Mouse (Mus musculus) liver, embryonic 16.5 days (tissue): Measurements from ENCODE around the gene Caprin2. TPM values are rescaled to one million over a fixed set of nuclear protein-coding genes. Genes with fewer than 3 reads are reported as not detected.

ENCODE experiments used
- ATAC-seq: fragments of 200-750 bp; cut with Nextera tagmentation; 2 replicates; pipeline ENCODE4 v1.8.0; 2017; ENCODE audit warnings: low read depth, mild to moderate bottlenecking, moderate number of reproducible peaks, moderate library complexity
- H3K27ac ChIP-seq: fragments of 300-500 bp; sonication (generic); 2 replicates; pipeline ENCODE4 v1.5.1; 2014; ENCODE audit warnings: mild to moderate bottlenecking, low read length
- H3K27me3 ChIP-seq: fragments of 300-500 bp; sonication (generic); 2 replicates; pipeline ENCODE4 v1.6.1; 2014; ENCODE audit warnings: low read depth, low read length, mixed read lengths; ENCODE audit not compliant: control insufficient read depth, insufficient read depth
- H3K36me3 ChIP-seq: fragments of 300-500 bp; sonication (generic); 2 replicates; pipeline ENCODE4 v1.6.1; 2014; ENCODE audit warnings: mild to moderate bottlenecking; ENCODE audit not compliant: control insufficient read depth, insufficient read depth
- H3K4me1 ChIP-seq: fragments of 300-500 bp; sonication (generic); 2 replicates; pipeline ENCODE4 v1.6.1; 2014; ENCODE audit warnings: low read depth, low read length, mixed read lengths; ENCODE audit not compliant: control insufficient read depth
- H3K4me2 ChIP-seq: fragments of 300-500 bp; sonication (generic); 2 replicates; pipeline ENCODE4 v1.6.1; 2014; ENCODE audit warnings: low read depth, low read length, mixed read lengths
- H3K4me3 ChIP-seq: fragments of 300-500 bp; sonication (generic); 2 replicates; pipeline ENCODE4 v1.5.1; 2014; ENCODE audit warnings: low read depth, mild to moderate bottlenecking, low read length
- H3K9ac ChIP-seq: fragments of 300-500 bp; sonication (generic); 2 replicates; pipeline ENCODE4 v1.6.1; 2014; ENCODE audit warnings: low read depth, low read length
- H3K9me3 ChIP-seq: fragments of 300-500 bp; sonication (generic); replicated peaks from 2 replicates; pipeline ENCODE4 v1.6.1; 2016; ENCODE audit warnings: low read length; ENCODE audit not compliant: control insufficient read depth
- WGBS: fragments of 180-500 bp; shearing (Covaris S2); extraction: QIAGEN DNeasy Blood & Tissue Kit; methylation state at CpG from one replicate; pipeline ENCODE4 v1.1.7; 2014; ENCODE audit not compliant: insufficient replicate concordance; 5-methylcytosine and 5-hydroxymethylcytosine counted together
- polyA plus RNA-seq: library from polyadenylated mRNA; unstranded; fragments of >200 nt; fragmentation: Nextera tagmentation; extraction: Ambion mirVana; gene quantifications from 2 replicates; pipeline ENCODE4 v1.2.1, GENCODE M21; 2015

The Caprin2 gene
- polyA plus RNA-seq, 1 experiment from 2014 or later: 4.1 TPM

DNA sequence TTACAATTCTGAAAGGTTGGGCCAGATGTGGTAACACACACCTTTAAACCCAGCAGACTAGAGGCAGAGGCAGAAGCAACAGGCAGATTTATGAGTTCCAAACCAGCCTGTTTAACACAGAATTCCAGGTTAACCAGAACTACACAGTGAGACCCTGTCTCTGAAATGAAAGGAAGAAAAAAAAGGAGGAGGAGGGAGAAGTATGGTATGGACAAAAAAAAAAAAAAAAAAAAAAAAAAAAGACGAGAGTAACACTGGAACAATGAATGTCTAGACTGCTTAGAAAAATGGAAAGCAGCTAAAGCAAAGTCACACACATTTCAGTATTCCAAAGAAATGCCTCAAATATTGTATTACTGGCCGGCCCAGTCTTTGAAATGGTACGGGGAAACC, 65.7 kb downstream of the Caprin2 start:
- no peak for ATAC-seq
- WGBS: 1% methylated on average over 3 of the region's 3 CpGs
- Histone ChIP-seq H3K27ac (no peak overlapping the region), H3K9ac (peak overlapping the region; percentile 82), H3K4me3 (peak overlapping the region; percentile 83), H3K27me3 (no peaks in the 10 kb centered on the region), H3K4me1 (peaks cover 6% of the 10 kb centered on the region), H3K4me2 (peak overlapping the region; percentile 78), H3K9me3 (no peaks in the 10 kb centered on the region), H3K36me3 (no peaks in the 10 kb centered on the region; the same call in 1 of the 2 replicates)

DNA sequence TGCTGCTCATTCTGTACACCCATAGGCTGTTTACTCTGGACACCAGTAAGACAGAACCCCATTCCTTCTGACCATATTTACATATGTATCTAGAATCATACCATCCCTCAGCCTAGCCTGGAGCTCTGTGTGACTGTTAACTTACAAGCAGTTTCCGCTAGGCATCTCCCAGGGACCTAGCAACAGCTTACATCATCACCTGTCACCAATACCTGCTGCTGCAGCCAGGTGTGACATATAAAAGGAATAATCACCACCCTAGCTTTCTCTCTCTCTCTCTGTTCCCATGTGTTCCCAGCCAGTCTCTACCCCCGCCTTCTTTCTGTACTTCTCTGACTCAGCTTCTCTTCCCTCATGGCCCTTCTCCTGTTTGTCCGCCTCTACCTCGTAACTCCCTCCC, 69.9 kb downstream of the Caprin2 start:
- ATAC-seq: no peak
- Histone ChIP-seq H3K9me3 (no peaks in the 10 kb centered on the region), H3K27me3 (no peaks in the 10 kb centered on the region), H3K27ac (no peak overlapping the region), H3K4me2 (no peak overlapping the region), H3K36me3 (no peaks in the 10 kb centered on the region; the same call in 1 of the 2 replicates), H3K9ac (no peak overlapping the region), H3K4me1 (peaks cover 6% of the 10 kb centered on the region), H3K4me3 (no peak overlapping the region)
- WGBS: 81% methylated on average over 4 of the region's 4 CpGs

GRCm38 (mm10) chr6:148818624-148819343, 77.3 kb downstream of the Caprin2 start:
- H3K9ac ChIP-seq: no peak overlapping the region; the same call in 1 of the 2 replicates
- H3K4me3 ChIP-seq: no peak overlapping the region
- H3K27ac ChIP-seq: no peak overlapping the region
- ATAC-seq: no peak
- H3K4me2 ChIP-seq: no peak overlapping the region
- no peaks in the 10 kb centered on the region for H3K4me1 ChIP-seq
- 72% methylated on average over 4 of the region's 4 CpGs for WGBS
- H3K27me3 ChIP-seq: no peaks in the 10 kb centered on the region
- H3K36me3 ChIP-seq: peaks cover 2% of the 10 kb centered on the region; the same call in 1 of the 2 replicates
- H3K9me3 ChIP-seq: no peaks in the 10 kb centered on the region

GRCm38 (mm10) chr6:148816751-148817150, 79.3 kb downstream of the Caprin2 start:
- Histone ChIP-seq H3K4me2 (no peak overlapping the region), H3K9me3 (no peaks in the 10 kb centered on the region), H3K27ac (no peak overlapping the region), H3K9ac (no peak overlapping the region), H3K4me1 (no peaks in the 10 kb centered on the region), H3K4me3 (no peak overlapping the region), H3K27me3 (no peaks in the 10 kb centered on the region), H3K36me3 (peaks cover 2% of the 10 kb centered on the region; the same call in 1 of the 2 replicates)
- ATAC-seq: no peak
- WGBS: 63% methylated on average over 5 of the region's 5 CpGs

DNA sequence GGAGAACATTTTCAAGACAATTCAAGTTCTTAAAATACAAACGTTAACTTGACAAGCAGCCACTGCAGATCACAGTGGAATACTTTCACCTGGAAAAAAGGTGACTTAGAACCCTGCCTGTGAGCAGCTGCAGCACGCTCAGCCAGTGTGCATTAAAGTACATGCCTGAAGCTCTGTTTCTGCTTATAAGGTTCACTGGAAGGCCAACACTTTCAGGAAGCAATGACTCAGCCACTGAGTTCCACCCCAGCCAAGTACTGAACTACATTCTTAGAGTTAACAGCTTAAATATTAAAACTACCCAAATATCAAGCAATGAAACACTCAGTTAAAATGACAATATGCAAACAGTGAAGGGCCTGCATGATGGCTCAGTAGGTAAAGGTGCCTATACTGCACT, 84.9 kb downstream of the Caprin2 start:
- Histone ChIP-seq H3K4me2 (no peak overlapping the region), H3K9me3 (no peaks in the 10 kb centered on the region), H3K36me3 (peaks cover 9% of the 10 kb centered on the region), H3K27ac (no peak overlapping the region), H3K9ac (no peak overlapping the region), H3K4me3 (no peak overlapping the region), H3K27me3 (no peaks in the 10 kb centered on the region), H3K4me1 (no peaks in the 10 kb centered on the region)
- no peak for ATAC-seq
- WGBS: 70% methylated on average over 2 of the region's 2 CpGs

DNA sequence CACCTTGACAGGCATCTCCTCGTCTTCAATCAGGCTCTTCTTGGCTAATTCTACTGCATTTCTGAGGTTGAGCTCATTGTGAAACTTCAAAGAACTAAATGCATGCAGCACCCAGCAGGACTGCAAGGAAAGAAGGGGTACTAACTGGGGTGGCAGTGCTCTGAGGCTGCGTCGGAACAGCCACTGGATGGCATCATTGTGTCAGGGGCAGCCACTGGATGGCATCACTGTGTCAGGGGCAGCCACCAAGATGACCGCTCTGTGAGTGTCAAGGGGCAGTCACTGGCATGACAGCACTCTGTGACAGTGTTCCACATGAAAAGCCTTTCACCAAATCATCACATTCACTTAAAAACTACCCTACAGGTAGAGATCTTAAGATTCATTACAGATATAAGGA, 96.3 kb downstream of the Caprin2 start:
- WGBS: 79% methylated on average over 4 of the region's 4 CpGs
- Histone ChIP-seq H3K27ac (no peak overlapping the region), H3K27me3 (no peaks in the 10 kb centered on the region), H3K9me3 (no peaks in the 10 kb centered on the region), H3K9ac (no peak overlapping the region), H3K36me3 (peaks cover 6% of the 10 kb centered on the region), H3K4me3 (no peak overlapping the region), H3K4me2 (no peak overlapping the region), H3K4me1 (no peaks in the 10 kb centered on the region)
- no peak for ATAC-seq

GRCm38 (mm10) chr6:148795145-148795544, 100.9 kb downstream of the Caprin2 start:
- 74% methylated on average over 2 of the region's 2 CpGs for WGBS
- peaks cover 2% of the 10 kb centered on the region; the same call in 1 of the 2 replicates for H3K36me3 ChIP-seq
- no peak for ATAC-seq

More at GRCm38 (mm10) chr6:148795145-148795544, 100.9 kb downstream of the Caprin2 start:
- Histone ChIP-seq H3K9ac (no peak overlapping the region), H3K4me3 (no peak overlapping the region), H3K9me3 (no peaks in the 10 kb centered on the region), H3K27ac (no peak overlapping the region), H3K4me2 (no peak overlapping the region), H3K27me3 (no peaks in the 10 kb centered on the region), H3K4me1 (no peaks in the 10 kb centered on the region)

Other genes starting within 250 kb of the Caprin2 start
- 6.0 and 7.1 TPM in 2 replicates for gene Ipo8, start 64.8 kb downstream of the Caprin2 start, polyA plus RNA-seq
- gene Sinhcaf, start 50.2 kb upstream of the Caprin2 start, polyA plus RNA-seq: 11.8 and 12.7 TPM in 2 replicates
- gene Dennd5b, start 205.4 kb upstream of the Caprin2 start, polyA plus RNA-seq: 4.5 TPM in 2 replicates
- gene Gm10203, start 233.9 kb upstream of the Caprin2 start, polyA plus RNA-seq: not detected in 2 replicates
- gene Etfbkmt, start 243.6 kb upstream of the Caprin2 start, polyA plus RNA-seq: 13.3 and 15.7 TPM in 2 replicates